Mouse (Mus musculus) embryo, embryonic 11.5 days (tissue): Measurements from ENCODE around the gene Ndufa10.

Source experiments
- DNase-seq: peaks from one replicate; pipeline ENCODE4 v3.0.0-alpha.2; 2012; ENCODE audit warnings: low read depth, low spot score

Gene Ndufa10

DNA sequence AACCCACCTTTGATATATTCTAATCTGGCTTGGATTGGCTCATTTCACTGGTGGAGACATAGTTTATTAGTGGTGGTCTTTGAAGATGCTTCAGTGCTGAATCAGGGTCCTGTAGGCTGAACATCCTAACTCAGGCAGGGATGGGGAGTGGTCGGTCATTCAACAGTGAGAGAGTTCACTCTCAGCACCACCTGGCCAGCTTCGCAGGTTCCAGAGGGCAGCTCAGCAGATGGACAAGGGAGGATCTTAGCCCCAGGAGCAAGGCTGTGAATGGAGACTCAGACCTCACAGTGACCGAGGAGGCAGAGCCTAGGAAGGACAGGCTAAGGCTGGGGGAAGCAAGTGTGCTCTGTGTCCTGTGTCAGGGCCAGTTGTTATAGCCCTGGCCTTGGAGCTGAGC, 42.2 kb downstream of the Ndufa10 start:
- DNase-seq = no peak

DNA sequence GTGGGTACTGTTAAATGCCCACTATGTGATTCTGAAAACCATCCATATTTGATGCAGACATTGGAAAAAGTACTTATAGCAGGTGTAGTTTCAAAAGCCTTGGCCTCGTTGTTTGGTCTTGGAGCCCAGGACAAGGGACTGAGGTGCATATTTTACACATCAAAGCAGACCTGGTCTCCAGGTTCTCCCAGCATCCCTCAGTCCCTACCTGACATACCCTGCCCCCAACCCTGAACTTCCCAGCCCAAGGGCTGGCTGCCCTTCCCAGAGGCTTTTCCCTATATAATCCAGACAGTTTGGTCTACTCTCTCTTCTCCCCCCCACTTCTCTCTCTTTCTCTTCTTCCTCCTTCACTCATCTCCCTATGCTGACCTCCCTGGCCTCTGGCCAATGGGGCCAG, 42.7 kb downstream of the Ndufa10 start:
- no peak for DNase-seq

DNA sequence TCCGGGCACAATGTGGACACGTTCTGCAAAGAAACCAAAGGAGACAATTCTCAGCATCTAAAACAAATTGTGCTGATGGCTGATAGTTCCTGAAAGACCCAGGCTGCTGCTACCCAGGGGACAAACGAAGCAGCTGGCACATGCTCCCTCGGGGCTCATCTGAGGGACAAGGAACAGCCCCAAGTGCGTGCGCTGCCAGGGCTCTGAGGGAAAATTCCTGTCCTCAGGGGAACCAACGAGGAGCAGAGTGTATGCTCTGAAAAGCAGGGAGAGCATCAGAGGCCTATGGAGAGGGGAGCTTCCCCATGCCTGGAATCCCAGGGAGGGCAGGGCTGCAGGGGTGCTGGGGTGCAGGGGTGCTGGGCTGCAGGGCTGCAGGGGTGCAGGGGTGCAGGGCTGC, 48.9 kb downstream of the Ndufa10 start:
- no peak for DNase-seq

DNA sequence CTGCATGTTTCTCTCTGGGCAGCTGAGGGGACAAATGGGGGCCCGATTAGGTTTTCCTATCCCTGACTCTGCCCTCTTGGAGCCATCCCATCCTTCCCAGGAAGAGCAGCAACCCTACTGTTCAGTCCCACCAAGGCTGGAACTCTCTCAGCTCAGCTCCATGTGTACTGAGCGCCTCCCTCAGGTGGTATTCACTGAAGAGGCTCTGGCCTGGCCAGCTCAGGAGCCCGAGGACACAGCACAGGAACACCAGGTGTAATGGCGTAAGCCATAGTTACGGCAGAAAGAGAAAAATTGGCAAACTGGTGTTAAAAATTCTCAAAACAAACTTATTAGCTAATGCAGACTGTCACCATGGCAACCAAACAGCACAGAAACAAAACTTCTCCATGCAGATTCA, 68.5 kb downstream of the Ndufa10 start:
- no peak for DNase-seq

DNA sequence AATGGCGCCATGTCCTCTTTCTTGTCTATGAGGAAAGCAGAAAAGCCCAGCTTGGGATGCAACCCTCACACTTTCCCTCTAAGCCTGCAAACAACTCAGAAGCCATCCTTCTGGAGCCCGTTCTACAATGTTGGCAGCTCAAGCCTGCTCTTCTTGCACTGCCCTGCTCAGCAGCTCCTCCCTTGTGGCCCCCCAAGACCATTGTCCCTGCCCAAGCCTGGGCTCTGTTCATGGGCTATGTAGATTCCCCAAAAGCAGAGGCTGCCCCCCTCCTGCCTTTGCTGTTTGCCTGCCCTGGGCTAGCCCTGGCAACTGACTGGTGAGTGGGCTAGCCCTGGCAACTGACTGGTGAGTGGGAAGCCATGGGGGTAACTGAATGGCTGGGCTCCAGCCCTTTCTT, 73.1 kb downstream of the Ndufa10 start:
- no peak for DNase-seq

DNA sequence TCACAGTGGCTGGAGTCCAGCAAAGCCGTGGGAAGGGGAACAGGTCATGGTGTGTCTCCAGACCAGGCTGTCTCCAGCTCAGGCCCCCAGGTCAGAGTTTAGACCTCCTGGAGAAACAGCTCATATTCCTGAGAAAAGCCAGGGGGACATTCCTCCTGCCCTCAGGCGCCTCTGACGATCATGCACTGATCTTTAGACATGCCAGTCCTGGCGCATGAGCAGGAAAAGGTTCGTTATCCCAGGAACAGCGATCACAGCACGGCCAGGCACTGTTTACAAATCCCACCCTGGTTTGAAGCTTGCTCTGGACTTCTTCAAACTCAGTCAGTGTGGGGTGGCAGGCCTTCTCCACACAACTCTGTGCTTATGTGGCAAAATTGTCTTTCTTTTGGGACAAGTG, 75.1 kb downstream of the Ndufa10 start:
- DNase-seq = no peak

DNA sequence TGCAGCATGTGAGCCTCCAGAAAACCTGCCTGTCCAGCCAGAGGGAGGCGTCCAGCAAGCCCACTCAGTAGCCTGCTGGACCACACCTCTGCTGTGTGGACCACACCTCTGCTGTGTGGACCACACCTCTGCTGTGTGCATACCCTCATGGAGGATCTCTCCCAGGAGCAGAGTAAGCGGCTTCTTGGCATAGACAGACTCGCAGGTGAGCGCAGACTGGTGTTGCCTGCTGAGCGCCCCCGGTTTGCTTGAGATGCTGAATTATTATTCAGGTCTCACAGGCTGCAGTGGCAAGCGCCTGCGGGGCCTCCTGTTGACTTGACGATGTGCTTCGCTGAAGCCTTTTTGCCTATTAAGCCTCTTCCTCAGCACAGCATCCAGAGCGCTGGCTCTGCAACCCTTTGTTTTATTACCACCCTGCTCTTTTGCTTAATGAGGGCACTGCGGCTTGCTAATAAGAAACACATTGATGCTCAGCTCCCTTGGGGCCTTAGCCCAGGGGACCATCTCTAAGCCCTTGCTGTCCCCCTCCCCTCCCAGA, 76.1 kb downstream of the Ndufa10 start:
- DNase-seq = no peak

DNA sequence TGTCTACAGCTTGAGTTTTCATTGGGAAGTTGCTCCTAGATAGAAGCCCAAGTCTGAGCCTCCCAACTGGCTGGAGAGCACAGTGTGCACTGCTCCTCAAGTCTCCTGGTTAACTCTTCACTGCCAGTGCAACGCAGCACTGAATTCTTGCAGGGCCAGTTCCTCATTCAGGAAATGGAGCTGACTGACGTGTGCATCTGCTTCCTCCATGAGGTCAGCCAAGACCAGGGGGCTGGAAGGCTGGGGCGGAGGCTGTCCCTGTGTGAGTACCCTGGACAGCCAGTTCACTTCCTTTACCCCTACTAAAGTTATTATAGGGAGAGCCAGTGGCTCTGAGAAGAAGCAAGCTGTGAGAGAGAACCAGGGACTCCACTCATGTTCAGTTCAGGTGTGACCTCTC, 79.4 kb downstream of the Ndufa10 start:
- DNase-seq = no peak

DNA sequence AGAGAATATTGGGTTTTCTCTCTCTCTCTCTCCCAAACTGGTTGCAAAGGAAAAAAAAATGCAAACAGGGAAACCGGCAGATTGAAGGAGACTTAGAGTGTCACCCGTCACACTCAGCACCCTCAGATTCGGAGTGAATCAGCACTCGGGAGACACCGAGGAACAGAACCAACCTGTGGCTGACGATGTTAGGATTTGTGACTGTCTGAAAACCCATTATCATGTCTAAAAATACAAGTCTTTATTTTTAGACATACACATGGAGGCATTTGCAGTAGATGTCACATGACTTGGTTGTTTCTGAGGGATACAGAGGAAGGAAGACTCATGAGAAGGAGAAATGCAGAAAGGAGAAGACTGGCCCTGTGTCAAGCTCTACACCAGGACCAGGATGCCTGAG, 80.5 kb downstream of the Ndufa10 start:
- no peak for DNase-seq
